Mouse (Mus musculus) urinary bladder, postnatal 10 days (tissue): ENCODE results near the gene Hmga1.

ENCODE experiments used
- DNase-seq: peaks from one replicate; pipeline ENCODE4 v3.0.0; 2022; ENCODE audit warnings: low spot score

Gene Hmga1

GRCm38 (mm10) chr17:27591826-27592564 lies 35.7 kb downstream of the Hmga1 start:
- DNase-seq, result no peak

GRCm38 (mm10) chr17:27592565-27592910 lies 36.2 kb downstream of the Hmga1 start:
- DNase-seq, result no peak

- DNase-seq, result no peak
These were observed 39.5 kb downstream of the Hmga1 start for GRCm38 (mm10) chr17:27595659-27596375.

- DNase-seq, result no peak
These were observed 40.3 kb downstream of the Hmga1 start for GRCm38 (mm10) chr17:27596376-27597190.

GRCm38 (mm10) chr17:27600286-27600685 lies 44.0 kb downstream of the Hmga1 start:
- no peak for DNase-seq

- no peak for DNase-seq
These were observed 44.6 kb downstream of the Hmga1 start for GRCm38 (mm10) chr17:27600869-27601268.

- no peak for DNase-seq
These were observed 46.7 kb downstream of the Hmga1 start for GRCm38 (mm10) chr17:27603036-27603435.

GRCm38 (mm10) chr17:27603522-27604234 lies 47.4 kb downstream of the Hmga1 start:
- no peak for DNase-seq

GRCm38 (mm10) chr17:27609576-27609975 lies 53.3 kb downstream of the Hmga1 start:
- no peak for DNase-seq

GRCm38 (mm10) chr17:27610679-27611518 lies 54.6 kb downstream of the Hmga1 start:
- no peak for DNase-seq

- DNase-seq, result no peak
These were observed 55.2 kb downstream of the Hmga1 start for GRCm38 (mm10) chr17:27611519-27611884.

GRCm38 (mm10) chr17:27611994-27612393 lies 55.7 kb downstream of the Hmga1 start:
- no peak for DNase-seq

GRCm38 (mm10) chr17:27613016-27613415 lies 56.7 kb downstream of the Hmga1 start:
- DNase-seq, result no peak
